Mouse (Mus musculus): Measurements from ENCODE around the gene Zfp14.
A peak's percentile ranks its signal among the peaks of the same experiment; 100 is the strongest.

The Zfp14 gene

DNA sequence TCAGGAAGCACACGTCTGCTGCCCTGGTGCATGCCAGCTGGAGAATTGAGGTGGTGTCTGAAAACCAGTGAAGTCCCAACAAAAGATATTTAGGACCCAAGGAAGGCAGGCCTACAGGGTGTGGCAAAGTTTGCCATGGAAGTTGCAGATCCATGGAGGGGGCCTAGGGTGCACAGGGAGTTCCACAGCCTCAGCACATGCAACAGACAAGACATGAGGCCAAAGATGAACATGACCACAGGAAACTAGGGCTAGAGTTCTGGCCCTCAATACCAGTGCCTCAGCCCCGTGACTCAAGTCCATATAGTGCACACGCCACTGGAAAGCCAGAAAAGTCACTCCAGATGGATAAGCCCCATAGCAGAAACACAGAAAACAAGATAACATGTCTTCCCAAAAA lies 22.6 kb downstream of the Zfp14 start:
- no peak for DNase-seq (ENCODE audit: low spot score)

DNA sequence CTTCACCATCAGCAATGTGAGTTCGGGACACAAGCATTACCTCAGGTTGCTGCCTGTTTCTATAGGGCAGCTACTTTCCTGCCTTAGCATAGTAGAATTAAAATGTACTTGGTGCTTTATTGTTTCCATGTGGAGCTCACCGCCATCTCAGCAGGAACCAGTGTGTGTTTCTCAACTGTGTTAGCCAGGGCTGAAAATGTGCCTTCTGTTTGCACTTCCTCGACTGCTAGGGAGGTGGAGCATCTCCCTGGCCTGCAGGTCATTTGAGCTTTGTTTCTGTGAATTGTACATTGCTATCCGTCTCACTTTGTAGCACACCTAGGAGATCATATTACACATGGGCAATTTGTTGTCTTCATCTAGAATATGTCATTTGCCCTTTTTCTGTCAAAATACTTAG lies 23.8 kb downstream of the Zfp14 start:
- DNase-seq (ENCODE audit: low spot score), result no peak

DNA sequence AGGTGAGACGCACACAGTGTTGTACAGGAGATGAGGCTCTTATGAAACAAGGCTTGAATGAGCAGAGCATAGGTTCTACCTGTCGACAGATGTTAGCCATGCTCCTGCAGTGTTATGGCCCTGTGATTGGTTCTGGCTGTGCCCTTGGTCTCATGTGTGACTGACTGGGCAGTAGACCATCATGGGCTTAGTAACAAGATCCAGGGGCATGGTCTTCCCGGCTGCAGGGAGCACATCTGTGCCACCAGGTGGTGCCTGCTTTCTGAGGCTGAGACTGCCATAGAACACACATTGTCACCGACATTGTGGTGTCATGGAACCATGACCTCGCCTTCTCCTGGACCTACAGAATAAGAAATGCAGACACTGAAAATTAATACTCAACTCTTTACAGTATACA lies 25.8 kb downstream of the Zfp14 start:
- DNase-seq (ENCODE audit: low spot score), result no peak

DNA sequence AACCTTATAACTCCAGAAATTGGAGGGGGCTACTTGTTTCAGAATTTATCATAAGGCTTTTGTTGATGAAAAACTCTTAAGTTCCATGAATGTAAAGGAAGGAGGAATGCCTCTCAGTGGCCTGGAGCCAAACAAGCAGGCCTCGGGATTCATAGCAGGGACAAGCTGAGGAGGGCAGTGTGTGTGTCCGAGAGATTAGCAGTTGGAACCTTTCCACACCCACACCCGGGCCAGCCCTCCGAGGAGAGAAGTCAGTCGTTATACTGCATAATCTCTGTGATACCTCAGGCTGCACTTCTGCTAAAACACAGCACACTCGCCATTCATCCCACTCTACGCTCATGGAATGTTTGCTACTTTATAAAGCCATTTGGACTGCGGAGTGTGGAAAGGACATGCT lies 27.4 kb downstream of the Zfp14 start:
- DNase-seq (ENCODE audit: low spot score), result no peak

DNA sequence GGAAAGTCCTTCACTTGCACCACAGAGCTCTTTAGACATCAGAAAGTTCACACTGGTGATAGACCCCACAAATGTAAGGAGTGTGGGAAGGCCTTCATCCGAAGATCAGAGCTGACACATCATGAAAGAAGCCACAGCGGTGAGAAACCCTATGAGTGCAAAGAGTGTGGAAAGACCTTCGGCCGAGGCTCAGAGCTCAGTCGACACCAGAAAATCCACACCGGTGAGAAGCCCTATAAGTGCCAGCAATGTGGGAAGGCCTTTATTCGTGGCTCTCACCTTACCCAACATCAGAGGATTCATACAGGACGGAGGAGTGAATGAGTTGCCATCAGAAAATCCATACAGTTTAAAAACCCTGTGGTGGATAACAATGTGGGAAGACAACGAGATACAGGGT lies 27.9 kb downstream of the Zfp14 start:
- no peak for DNase-seq (ENCODE audit: low spot score)

DNA sequence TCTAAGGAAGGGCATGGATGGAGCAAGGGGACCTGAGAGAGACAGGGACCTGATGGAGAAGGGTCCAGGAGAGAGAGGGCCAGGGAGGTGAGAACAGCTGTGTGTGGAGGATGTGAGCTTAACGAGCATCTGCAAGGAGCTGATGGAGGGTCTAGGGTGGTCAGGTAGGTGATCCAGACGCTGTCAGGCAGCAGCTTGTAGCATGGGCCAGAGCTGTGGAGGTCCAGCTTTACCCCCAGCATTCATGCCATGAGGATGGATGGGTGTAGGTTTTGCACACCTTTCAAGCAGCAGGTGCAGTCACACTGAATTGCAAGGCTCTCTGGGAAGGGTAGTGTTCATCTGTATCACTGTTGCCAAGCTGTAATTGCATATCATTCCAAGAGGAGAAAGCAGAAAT lies 31.6 kb downstream of the Zfp14 start:
- no peak for DNase-seq (ENCODE audit: low spot score)

DNA sequence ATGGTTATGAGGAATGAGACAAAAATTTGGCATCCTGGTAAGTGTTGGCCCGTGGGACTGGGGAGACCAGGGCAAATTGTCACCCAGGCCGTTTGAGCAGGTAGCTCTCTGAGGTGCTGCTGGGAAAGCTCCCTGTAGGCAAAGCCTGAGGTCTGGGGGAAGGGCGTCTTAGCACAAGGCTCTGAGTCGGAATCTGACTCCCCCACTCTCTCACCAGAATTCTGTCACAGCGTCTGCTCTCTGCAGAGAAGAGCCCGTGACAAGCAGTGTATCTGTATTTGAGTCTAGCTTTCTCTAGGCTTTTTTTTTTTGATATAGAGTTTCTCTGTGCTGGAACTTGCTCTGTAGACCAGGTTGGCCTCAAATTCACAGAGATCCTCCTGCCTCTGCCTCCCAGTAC lies 34.0 kb downstream of the Zfp14 start:
- DNase-seq (ENCODE audit: low spot score), result no peak

DNA sequence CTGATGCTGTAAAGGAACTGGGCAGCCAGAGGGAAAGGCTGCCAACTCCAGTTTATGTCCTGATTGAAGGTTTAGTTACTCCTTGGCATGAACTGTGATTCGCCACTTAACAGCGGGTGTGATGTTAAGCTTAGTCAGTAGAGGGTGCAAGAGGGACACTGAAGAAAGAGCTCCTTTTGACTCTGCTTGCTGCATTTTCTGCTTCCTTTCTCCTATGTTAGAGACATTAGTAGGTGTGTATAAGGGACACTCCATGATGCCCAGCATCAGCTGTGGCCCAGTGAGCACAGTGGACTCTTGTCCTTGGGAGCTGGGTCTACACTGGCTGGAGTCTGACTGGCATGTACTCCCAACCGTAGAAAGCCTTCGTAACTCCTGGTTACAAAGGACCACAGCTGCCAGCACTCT lies 38.2 kb downstream of the Zfp14 start:
- peak; percentile 71 for DNase-seq (ENCODE audit: low spot score)

DNA sequence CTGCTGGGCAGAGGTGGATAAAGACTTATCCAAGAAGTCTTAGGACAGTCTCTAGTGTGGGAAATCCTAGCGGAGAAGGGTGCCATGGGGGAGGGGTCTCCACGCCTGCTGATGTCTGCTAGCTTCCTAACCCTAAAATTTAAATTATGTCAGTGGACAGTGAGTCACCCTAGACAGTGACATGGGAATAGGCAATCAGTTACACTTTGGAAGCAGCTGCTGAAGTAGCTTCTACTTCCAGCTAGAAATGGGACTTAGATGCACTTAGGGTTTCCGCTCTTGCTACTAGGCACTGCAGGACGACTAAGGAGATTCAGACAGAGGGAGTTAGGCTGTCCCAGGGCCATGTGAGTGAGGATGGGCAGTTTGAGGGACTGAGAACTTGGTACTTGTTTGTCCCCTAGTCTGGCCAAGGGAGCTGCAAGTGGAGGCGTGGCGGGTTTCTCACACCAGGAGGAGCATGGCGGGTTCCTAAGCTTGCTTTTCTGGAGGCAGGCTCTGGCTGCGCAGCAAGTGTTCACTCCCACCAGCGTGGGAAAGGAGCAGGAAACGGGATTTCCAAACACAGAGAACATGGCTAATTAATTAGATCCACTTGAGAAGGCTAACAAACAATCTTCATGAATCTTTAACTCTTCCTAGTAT lies 40.5 kb downstream of the Zfp14 start:
- DNase-seq (ENCODE audit: low spot score), result no peak

DNA sequence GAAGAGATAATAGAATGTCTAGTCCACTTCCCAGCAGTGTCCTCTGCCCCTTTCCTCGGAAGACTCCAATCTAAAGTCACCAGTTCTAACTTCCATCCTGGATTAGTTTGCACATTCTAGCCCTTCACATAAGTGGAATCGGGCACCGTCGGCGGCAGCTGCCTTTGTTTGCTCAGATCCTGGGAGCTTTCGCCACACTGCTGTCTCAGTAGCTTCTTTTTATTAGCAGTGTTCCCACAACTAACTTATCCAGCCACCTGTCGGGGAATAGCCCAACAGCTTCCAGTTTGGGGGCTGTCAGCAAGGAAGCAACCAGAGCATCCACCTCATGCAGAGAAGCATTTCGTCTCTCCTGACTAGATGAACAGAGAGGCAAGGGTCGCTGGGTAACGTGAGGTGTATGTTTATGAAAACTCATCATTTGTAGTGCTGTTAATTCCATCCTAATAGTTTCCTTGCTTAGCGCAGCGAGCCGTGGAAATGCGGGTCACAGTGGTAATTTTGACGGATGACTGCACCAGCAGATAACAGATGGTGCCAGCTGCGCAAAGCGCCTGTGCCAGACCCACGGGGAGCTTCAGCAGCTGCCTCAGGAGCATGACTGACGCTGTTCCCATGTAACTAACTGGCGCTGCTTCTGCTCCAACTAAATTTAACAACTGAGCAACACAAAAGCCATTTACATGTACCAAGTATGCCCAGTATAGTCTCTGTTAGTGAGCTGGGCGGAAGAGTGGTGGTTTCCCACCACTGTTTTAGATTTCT lies 41.7 kb downstream of the Zfp14 start:
- no peak for DNase-seq (ENCODE audit: low spot score)

DNA sequence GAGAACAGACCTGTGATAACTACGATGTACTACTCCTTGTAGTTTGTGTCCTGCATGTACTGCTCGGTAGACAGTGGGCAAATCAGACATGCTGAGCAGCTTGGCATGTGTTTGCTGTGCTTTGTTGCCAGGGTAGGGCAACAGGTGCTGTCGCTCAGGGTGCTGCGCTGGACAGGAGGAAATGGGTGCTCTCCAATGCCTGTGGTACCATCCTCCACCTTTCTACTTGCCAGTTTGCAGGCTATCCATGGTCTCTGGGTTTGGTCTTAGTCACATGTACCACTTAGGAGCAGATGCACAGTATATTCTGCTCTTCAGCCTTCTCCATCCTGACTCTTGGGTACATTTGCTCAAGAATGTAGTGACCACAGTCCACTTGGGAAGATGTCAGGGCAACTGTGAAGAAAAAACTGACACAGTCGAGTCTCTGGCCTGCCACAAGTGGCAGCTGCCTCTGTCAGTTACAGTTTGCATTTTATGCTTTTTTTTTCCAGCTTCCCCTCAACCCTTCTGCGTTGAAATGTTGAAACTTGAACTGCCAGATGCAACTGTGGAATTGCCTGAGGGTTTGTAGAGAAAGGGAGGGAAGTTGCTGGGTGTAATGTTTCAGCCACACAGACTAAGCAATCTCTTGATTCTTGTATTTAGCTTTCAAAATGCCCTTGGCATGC lies 43.0 kb downstream of the Zfp14 start:
- DNase-seq (ENCODE audit: low spot score), result no peak

DNA sequence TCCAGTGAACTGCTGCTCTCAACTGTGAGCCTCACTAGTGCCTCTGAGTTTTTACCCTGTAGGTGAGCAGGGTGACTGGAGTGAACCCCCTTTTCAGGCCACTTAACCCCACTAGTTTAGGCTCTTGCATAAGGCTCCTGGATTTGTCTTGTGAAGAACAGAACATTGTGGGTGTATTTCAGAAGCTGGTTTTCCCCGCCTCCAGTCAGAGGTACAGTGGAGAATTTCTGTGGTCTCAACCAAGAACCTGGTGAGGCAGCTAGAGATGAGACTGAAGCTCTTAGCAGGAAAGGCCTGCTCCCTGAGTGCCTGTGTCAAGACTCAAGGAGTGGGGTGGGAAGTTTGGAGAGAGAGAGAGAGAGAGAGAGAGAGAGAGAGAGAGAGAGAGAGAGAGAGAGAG lies 43.6 kb downstream of the Zfp14 start:
- DNase-seq (ENCODE audit: low spot score), result no peak

DNA sequence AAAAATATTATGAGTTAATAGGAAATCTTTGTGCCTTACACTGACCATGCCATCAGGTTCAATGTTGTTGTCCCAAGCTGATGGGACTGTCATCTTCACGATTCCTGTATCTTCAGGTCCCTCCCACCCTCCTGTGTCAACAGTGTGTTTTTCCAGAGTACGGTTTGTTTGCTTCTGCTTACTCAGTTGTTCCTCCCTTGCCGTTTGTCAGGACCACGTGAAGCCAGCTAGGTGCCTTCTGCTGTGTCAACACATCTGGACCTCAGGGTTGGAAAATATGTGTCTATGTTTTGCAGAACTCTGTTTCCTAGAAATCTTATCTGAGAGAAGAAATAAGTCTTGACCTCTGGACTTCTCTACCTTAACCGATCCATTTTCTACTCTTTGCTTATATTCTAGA lies 50.6 kb downstream of the Zfp14 start:
- DNase-seq (ENCODE audit: low spot score), result no peak

DNA sequence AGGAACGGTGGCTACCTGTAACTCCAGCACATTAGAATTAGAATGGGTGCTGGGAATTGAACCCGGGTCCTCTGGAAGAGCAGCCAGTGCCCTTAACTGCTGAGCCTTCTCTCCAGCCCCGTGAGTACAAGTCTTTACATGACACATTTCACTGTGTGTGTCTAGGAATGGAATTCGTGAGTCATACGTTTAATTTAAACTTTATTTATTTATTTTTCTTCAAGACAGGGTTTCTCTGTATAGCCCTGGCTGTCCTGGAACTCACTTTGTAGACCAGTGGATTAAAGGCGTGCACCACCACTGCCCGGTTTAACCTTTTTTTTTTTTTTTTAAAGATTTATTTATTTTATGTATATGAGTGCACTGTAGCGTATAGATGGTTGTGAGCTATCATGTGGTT lies 56.0 kb downstream of the Zfp14 start:
- DNase-seq (ENCODE audit: low spot score), result no peak

DNA sequence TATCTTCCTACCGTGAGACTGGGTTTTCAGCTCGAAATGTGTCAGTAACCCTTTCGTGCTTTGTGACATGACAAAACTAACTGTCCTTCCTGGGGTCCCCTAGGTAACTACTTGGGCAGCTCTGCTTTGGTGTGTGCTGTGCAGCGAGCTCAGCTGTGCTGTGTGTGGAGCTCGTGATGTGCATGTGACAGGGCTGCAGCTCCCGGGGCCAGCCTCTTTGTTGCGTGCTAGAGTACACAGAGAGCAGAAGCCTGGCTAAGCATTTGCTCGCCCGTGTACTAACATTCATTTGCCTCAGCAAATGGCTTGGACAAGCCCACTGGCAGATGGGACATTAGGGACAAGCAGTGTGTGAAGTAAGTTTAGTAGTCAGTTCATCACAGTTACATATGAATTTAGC lies 57.8 kb downstream of the Zfp14 start:
- no peak for DNase-seq (ENCODE audit: low spot score)

DNA sequence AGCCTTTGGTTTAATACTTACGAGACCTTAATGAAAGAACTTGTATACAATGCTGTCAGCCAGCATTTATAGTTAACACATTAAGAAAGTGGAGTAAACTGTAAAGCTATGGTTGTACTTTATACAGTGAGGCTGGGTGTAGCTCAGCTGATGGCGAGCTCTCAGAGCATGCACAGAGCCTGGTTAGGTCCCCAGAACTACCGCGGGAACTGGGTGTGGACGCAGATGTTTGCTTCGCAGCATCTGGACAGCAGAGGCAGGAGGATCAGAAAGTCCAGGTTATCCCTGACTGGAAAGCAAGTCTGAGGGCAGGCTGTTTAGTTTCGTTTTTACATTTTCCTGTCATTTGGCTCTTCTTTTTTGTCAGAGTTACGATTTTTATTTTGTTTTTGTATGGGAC lies 58.5 kb downstream of the Zfp14 start:
- DNase-seq (ENCODE audit: low spot score), result no peak

DNA sequence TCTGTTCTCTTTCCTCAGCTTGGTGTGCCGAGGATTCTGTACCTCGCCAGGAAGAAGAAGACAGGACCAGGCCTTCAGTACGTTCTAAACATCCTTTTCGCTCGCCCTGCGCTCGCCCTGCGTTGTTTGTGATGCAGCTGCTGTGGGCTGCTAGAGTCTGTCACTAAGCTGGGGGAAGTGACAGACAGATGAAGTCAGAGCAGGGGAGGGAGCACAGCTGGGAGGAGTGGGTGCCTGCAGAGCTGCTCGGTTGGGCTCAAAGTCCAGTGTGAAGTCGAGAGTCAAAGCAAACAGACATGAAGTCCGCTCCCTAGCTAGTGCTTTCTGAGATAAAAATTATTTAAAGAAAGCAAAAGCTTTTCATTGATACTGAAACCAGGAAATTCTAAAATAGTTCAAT lies 62.1 kb downstream of the Zfp14 start:
- no peak for DNase-seq (ENCODE audit: low spot score)

DNA sequence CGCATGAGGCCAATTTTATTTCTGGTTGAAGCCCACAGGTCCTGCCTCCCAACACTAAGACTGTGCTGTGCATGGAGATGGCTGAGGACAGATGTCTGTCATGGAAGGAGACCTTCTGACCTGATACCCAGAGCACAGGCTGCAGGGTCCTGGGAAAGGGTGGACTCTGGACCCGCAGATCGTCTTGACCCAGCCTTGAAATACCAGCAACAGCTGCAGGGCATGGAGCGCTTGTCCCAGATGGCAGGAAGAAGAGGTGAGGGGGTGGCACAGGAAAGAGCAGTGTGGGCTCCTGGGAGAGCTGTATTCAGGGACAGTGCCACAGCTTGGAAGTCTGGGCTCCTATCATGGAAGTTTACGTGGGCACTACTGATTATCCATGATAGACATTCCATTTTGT lies 63.6 kb downstream of the Zfp14 start:
- no peak for DNase-seq (ENCODE audit: low spot score)

All from embryo, embryonic 10 days (tissue).